Mouse (Mus musculus) kidney, adult 2 months (tissue): Measurements from ENCODE around the gene Spdl1. TPM values are rescaled to one million over a fixed set of nuclear protein-coding genes. Genes with fewer than 3 reads are reported as not detected.

Source experiments
- DNase-seq: peaks from one replicate; pipeline ENCODE4 v3.0.0; 2021
- H3K27ac ChIP-seq: fragments of 200-500 bp; 2 replicates; pipeline ENCODE4 v1.5.1; 2012; ENCODE audit warnings: low read depth, low read length, control low read depth, inconsistent platforms; ENCODE audit not compliant: insufficient read depth
- H3K27me3 ChIP-seq: fragments of 200-500 bp; replicated peaks from 2 replicates; pipeline ENCODE4 v1.6.1; 2012; ENCODE audit warnings: mild to moderate bottlenecking, moderate library complexity, low read length, inconsistent platforms; ENCODE audit not compliant: control insufficient read depth, insufficient read depth
- H3K36me3 ChIP-seq: fragments of 200-500 bp; 2 replicates; pipeline ENCODE4 v1.6.1; 2012; ENCODE audit warnings: mild to moderate bottlenecking, moderate library complexity, low read length, inconsistent platforms; ENCODE audit not compliant: control insufficient read depth, insufficient read depth
- H3K4me1 ChIP-seq: fragments of 200-500 bp; 2 replicates; pipeline ENCODE4 v1.6.1; 2011; ENCODE audit warnings: low read length; ENCODE audit not compliant: control insufficient read depth, insufficient read depth
- H3K4me3 ChIP-seq: fragments of 200-500 bp; 2 replicates; pipeline ENCODE4 v1.5.1; 2011; ENCODE audit warnings: mild to moderate bottlenecking, low read depth, low read length, control low read depth; ENCODE audit not compliant: insufficient read depth
- CTCF ChIP-seq: fragments of 200-500 bp; conservative IDR thresholded peaks from 2 replicates; pipeline ENCODE4 v1.5.1; 2011; ENCODE audit warnings: low read depth, mild to moderate bottlenecking, control low read depth, low read length, moderate library complexity, mixed read lengths; ENCODE audit not compliant: insufficient read depth, insufficient read length
- POLR2A ChIP-seq: fragments of 200-500 bp; IDR thresholded peaks from one replicate; pipeline ENCODE4 v1.6.1; 2011; ENCODE audit warnings: low read depth, low read length, control low read depth
- WGBS: fragments of 180-500 bp; shearing (Covaris S2); methylation state at CpG from one replicate; pipeline ENCODE4 v1.1.7; 2018; 5-methylcytosine and 5-hydroxymethylcytosine counted together
- polyA plus RNA-seq: library from polyadenylated mRNA; depleted of rRNA; stranded (reverse); fragments of >200 nt; gene quantifications from 2 replicates; pipeline ENCODE4 v1.2.3, GENCODE M21; 2012

The Spdl1 gene
- polyA plus RNA-seq, 1 experiment = 0.52 TPM

- 66% methylated on average over 3 of the region's 3 CpGs for WGBS
- no peak for TF ChIP-seq POLR2A
- TF ChIP-seq CTCF = no peak
- Histone ChIP-seq H3K4me1 (no peaks in the 10 kb centered on the region), H3K27me3 (no peaks in the 10 kb centered on the region), H3K36me3 (no peaks in the 10 kb centered on the region), H3K4me3 (no peak overlapping the region), H3K27ac (no peak overlapping the region)
- no peak for DNase-seq
These were observed 32.4 kb upstream of the Spdl1 start for GRCm38 (mm10) chr11:34865741-34866270.

- WGBS = 77% methylated on average over 14 of the region's 14 CpGs
These were observed 31.7 kb upstream of the Spdl1 start for GRCm38 (mm10) chr11:34865181-34865580.

GRCm38 (mm10) chr11:34856652-34857051 lies 23.2 kb upstream of the Spdl1 start:
- Histone ChIP-seq H3K4me1 (no peaks in the 10 kb centered on the region), H3K4me3 (no peak overlapping the region), H3K36me3 (no peaks in the 10 kb centered on the region), H3K27ac (no peak overlapping the region), H3K27me3 (no peaks in the 10 kb centered on the region)
- DNase-seq = no peak
- no peak for TF ChIP-seq CTCF
- no peak for TF ChIP-seq POLR2A
- WGBS = 40% methylated on average over 3 of the region's 3 CpGs

More at GRCm38 (mm10) chr11:34865181-34865580, 31.7 kb upstream of the Spdl1 start:
- H3K27ac ChIP-seq = no peak overlapping the region
- TF ChIP-seq POLR2A = no peak
- no peak for TF ChIP-seq CTCF
- H3K4me3 ChIP-seq = no peak overlapping the region
- DNase-seq = peak; percentile 12
- H3K36me3 ChIP-seq = no peaks in the 10 kb centered on the region
- no peaks in the 10 kb centered on the region for H3K27me3 ChIP-seq
- no peaks in the 10 kb centered on the region for H3K4me1 ChIP-seq

GRCm38 (mm10) chr11:34846268-34846652 lies 12.8 kb upstream of the Spdl1 start:
- 30% methylated on average over 5 of the region's 5 CpGs for whole genome bisulfite sequencing
- no peak for TF ChIP-seq POLR2A
- no peak for TF ChIP-seq CTCF
- Histone ChIP-seq H3K4me1 (no peaks in the 10 kb centered on the region; the same call in 1 of the 2 replicates), H3K27me3 (no peaks in the 10 kb centered on the region), H3K36me3 (no peaks in the 10 kb centered on the region), H3K27ac (no peak overlapping the region), H3K4me3 (no peak overlapping the region; the same call in 1 of the 2 replicates)
- no peak for DNase-seq

GRCm38 (mm10) chr11:34845567-34846267 lies 12.3 kb upstream of the Spdl1 start:
- peak; percentile 40 for DNase-seq
- Histone ChIP-seq H3K4me3 (no peak overlapping the region; the same call in 1 of the 2 replicates), H3K4me1 (no peaks in the 10 kb centered on the region; the same call in 1 of the 2 replicates), H3K36me3 (no peaks in the 10 kb centered on the region), H3K27ac (no peak overlapping the region), H3K27me3 (no peaks in the 10 kb centered on the region)
- TF ChIP-seq CTCF (no peak), POLR2A (no peak)
- WGBS = 15% methylated on average over 22 of the region's 22 CpGs

- Histone ChIP-seq H3K4me1 (no peaks in the 10 kb centered on the region; the same call in 1 of the 2 replicates), H3K27ac (no peak overlapping the region), H3K4me3 (no peak overlapping the region), H3K27me3 (no peaks in the 10 kb centered on the region), H3K36me3 (no peaks in the 10 kb centered on the region)
- DNase-seq = peak; percentile 45
- TF ChIP-seq POLR2A = no peak
- TF ChIP-seq CTCF = 0 out of 2 replicates have a peak, but pooled peaks have one; percentile 1
- 37% methylated on average over 5 of the region's 5 CpGs for WGBS
These were observed 10.1 kb upstream of the Spdl1 start for GRCm38 (mm10) chr11:34843517-34843916.

GRCm38 (mm10) chr11:34840283-34840682 lies 6.8 kb upstream of the Spdl1 start:
- TF ChIP-seq CTCF (no peak), POLR2A (no peak)
- H3K27me3 ChIP-seq = no peaks in the 10 kb centered on the region
- H3K4me3 ChIP-seq = no peak overlapping the region
- DNase-seq = no peak
- H3K4me1 ChIP-seq = no peaks in the 10 kb centered on the region
- H3K27ac ChIP-seq = no peak overlapping the region
- 24% methylated on average over 5 of the region's 5 CpGs for WGBS
- no peaks in the 10 kb centered on the region for H3K36me3 ChIP-seq
